Mouse (Mus musculus) forebrain, embryonic 13.5 days (tissue): ENCODE results near the gene Tomm20. TPM values are rescaled to one million over a fixed set of nuclear protein-coding genes. Genes with fewer than 3 reads are reported as not detected.
"Not testable (repeated sequence)": the region's sequence is repeated elsewhere in the genome, so short reads cannot be mapped to it uniquely, and the experiment has no call there.

Source experiments
- ATAC-seq: fragments of 200-750 bp; cut with Nextera tagmentation; 2 replicates; pipeline ENCODE4 v1.8.0; 2017
- H3K27ac ChIP-seq: fragments of 300-500 bp; sonication (generic); 2 replicates; pipeline ENCODE4 v1.5.1; 2015; ENCODE audit warnings: inconsistent platforms, mild to moderate bottlenecking, moderate library complexity
- H3K27me3 ChIP-seq: fragments of 300-500 bp; sonication (generic); 2 replicates; pipeline ENCODE4 v1.6.1; 2015; ENCODE audit warnings: mild to moderate bottlenecking, inconsistent platforms
- H3K36me3 ChIP-seq: fragments of 300-500 bp; sonication (generic); 2 replicates; pipeline ENCODE4 v1.6.1; 2015; ENCODE audit warnings: mild to moderate bottlenecking, inconsistent platforms; ENCODE audit not compliant: poor library complexity, severe bottlenecking
- H3K4me1 ChIP-seq: fragments of 300-500 bp; sonication (generic); 2 replicates; pipeline ENCODE4 v1.6.1; 2015; ENCODE audit warnings: inconsistent platforms
- H3K4me2 ChIP-seq: fragments of 300-500 bp; sonication (generic); 2 replicates; pipeline ENCODE4 v1.6.1; 2015; ENCODE audit warnings: inconsistent platforms, mild to moderate bottlenecking, moderate library complexity
- H3K4me3 ChIP-seq: fragments of 300-500 bp; sonication (generic); 2 replicates; pipeline ENCODE4 v1.5.1; 2015; ENCODE audit warnings: mild to moderate bottlenecking, inconsistent platforms
- H3K9ac ChIP-seq: fragments of 300-500 bp; sonication (generic); 2 replicates; pipeline ENCODE4 v1.6.1; 2015; ENCODE audit warnings: mild to moderate bottlenecking, inconsistent platforms
- H3K9me3 ChIP-seq: fragments of 300-500 bp; sonication (generic); replicated peaks from 2 replicates; pipeline ENCODE4 v1.6.1; 2016; ENCODE audit warnings: inconsistent platforms
- WGBS: fragments of 180-500 bp; shearing (Covaris S2); methylation state at CpG from one replicate; pipeline ENCODE4 v1.1.7; 2015; 5-methylcytosine and 5-hydroxymethylcytosine counted together
- polyA plus RNA-seq: library from polyadenylated mRNA; unstranded; fragments of >200 nt; fragmentation: Nextera tagmentation; extraction: Ambion mirVana; gene quantifications from 2 replicates; pipeline ENCODE4 v1.2.1, GENCODE M21; 2015

Tomm20 gene
- polyA plus RNA-seq, 1 experiment from 2014 or later: 209 TPM

- H3K27me3 ChIP-seq, H3K27ac ChIP-seq, ATAC-seq, H3K4me3 ChIP-seq, H3K9ac ChIP-seq, H3K9me3 ChIP-seq, H3K36me3 ChIP-seq, H3K4me2 ChIP-seq: not testable (repeated sequence)
- 74% methylated on average over 10 of the region's 10 CpGs for WGBS
- peaks cover 14% of the 10 kb centered on the region for H3K4me1 ChIP-seq
Measured at GRCm38 (mm10) chr8:126914107-126914490, 31.5 kb downstream of the Tomm20 start.

DNA sequence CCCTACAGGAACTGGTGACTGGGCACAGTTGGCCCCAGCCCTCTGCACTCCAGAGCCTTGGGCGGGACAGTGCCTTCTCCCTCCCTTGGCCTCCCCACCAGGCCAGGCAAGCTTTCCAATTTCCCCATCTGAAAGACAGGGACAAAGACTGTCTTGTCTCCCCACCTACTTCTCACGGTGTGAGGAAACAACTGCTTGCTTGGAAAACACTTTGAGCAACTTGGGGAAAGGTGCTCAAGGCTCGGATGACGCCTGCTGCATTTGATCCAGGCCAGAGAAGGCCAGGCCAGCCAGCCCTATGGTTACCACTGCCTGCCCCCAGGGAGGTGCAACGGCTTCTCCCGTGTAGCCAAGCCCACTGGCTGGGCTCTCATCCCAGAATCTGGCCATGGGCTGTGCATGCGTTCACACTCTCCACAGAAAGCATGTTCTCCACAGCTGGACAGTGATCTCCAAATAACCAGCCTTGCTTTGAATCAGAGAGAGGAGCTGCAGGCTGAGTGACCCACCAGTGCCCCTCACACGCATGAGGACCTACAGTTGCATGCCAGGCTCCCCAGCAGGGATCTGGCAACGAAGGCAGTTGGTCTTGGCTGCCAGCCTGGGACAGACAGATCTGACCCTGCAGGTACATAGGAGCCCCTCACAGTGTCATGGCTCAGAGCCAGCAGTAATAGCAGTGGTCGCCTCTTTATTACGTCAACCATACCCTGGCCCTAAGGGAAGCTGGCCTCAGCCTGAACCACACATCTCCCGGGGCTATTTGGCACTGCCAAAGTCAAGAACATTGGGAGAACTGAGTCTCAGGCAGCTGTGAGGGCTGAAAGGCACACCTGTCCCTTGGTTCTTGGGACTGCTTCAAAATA lies 32.2 kb downstream of the Tomm20 start:
- no peak overlapping the region for H3K9ac ChIP-seq
- WGBS: 45% methylated on average over 12 of the region's 12 CpGs
- H3K36me3 ChIP-seq: no peaks in the 10 kb centered on the region
- no peak overlapping the region for H3K4me3 ChIP-seq
- no peaks in the 10 kb centered on the region for H3K9me3 ChIP-seq
- peaks cover 14% of the 10 kb centered on the region for H3K4me1 ChIP-seq
- H3K27me3 ChIP-seq: no peaks in the 10 kb centered on the region
- H3K4me2 ChIP-seq: no peak overlapping the region
- H3K27ac ChIP-seq: no peak overlapping the region
- ATAC-seq: peak; percentile 36; the same call in 1 of the 2 replicates

- Histone ChIP-seq H3K4me2 (no peak overlapping the region), H3K4me3 (no peak overlapping the region), H3K9me3 (0 out of 2 replicates have a peak, but pooled peaks cover 3% of the 10 kb centered on the region), H3K36me3 (no peaks in the 10 kb centered on the region), H3K9ac (no peak overlapping the region), H3K27me3 (no peaks in the 10 kb centered on the region), H3K4me1 (peaks cover 11% of the 10 kb centered on the region), H3K27ac (no peak overlapping the region)
- ATAC-seq: no peak
- WGBS: 82% methylated on average over 10 of the region's 10 CpGs
Measured at GRCm38 (mm10) chr8:126909371-126909802, 36.3 kb downstream of the Tomm20 start.

DNA sequence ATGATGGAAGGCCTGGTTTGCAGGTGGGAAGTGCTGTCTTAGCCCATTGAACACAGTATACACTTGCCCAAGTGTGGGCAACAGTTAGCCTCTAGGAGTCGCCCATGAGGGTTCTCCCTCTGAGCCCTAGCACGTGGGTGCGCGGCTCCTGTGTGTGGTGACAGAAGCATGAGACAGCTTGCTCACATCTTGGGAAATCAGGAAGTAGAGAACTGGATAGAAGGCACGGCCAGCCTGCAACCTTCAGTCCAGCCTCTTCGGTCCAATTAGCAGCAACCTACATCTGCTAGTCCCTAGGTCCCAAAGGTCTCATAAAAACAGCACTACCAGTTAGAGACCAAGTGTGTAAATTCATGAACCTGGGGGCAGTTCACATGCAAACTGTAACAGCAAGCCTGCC lies 36.8 kb downstream of the Tomm20 start:
- Histone ChIP-seq H3K9ac (no peak overlapping the region), H3K4me2 (no peak overlapping the region), H3K36me3 (no peaks in the 10 kb centered on the region), H3K27me3 (no peaks in the 10 kb centered on the region), H3K9me3 (0 out of 2 replicates have a peak, but pooled peaks cover 3% of the 10 kb centered on the region), H3K4me3 (no peak overlapping the region), H3K27ac (no peak overlapping the region), H3K4me1 (peaks cover 8% of the 10 kb centered on the region)
- no peak for ATAC-seq
- WGBS: 82% methylated on average over 6 of the region's 6 CpGs

- no peak overlapping the region for H3K4me2 ChIP-seq
- 92% methylated on average over 9 of the region's 9 CpGs for WGBS
- ATAC-seq: no peak
Measured at GRCm38 (mm10) chr8:126907968-126908367, 37.7 kb downstream of the Tomm20 start.

DNA sequence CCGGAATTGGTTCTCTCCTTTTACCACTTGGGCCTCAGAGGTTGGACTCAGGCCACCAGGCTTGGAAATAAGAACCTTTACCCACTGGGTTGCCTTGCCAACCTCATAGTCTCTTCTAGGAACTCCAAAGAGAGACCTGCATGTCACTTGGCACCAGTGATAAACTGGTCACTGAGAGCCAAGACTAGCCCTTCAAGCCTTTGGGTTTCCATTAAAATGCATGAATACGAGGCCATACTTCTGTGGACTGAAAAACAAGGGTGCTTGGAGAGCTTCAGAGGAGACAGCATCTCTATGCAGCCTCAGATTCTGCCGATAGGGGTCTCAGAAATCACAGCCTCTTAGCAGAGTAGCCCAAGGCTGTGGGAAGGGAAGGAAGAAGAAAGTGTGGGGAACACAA lies 38.3 kb downstream of the Tomm20 start:
- H3K4me2 ChIP-seq: no peak overlapping the region
- H3K27me3 ChIP-seq: no peaks in the 10 kb centered on the region
- no peak overlapping the region for H3K27ac ChIP-seq
- no peak overlapping the region for H3K9ac ChIP-seq
- 74% methylated on average over 3 of the region's 3 CpGs for WGBS
- H3K4me1 ChIP-seq: no peaks in the 10 kb centered on the region
- H3K4me3 ChIP-seq: no peak overlapping the region
- no peak; the same call in 1 of the 2 replicates for ATAC-seq
- 0 out of 2 replicates have a peak, but pooled peaks cover 3% of the 10 kb centered on the region for H3K9me3 ChIP-seq
- no peaks in the 10 kb centered on the region for H3K36me3 ChIP-seq

More at GRCm38 (mm10) chr8:126907968-126908367, 37.7 kb downstream of the Tomm20 start:
- no peak overlapping the region for H3K4me3 ChIP-seq
- H3K4me1 ChIP-seq: no peaks in the 10 kb centered on the region; the same call in 1 of the 2 replicates
- no peak overlapping the region for H3K9ac ChIP-seq
- H3K36me3 ChIP-seq: no peaks in the 10 kb centered on the region
- no peaks in the 10 kb centered on the region for H3K27me3 ChIP-seq
- H3K27ac ChIP-seq: no peak overlapping the region
- 0 out of 2 replicates have a peak, but pooled peaks cover 3% of the 10 kb centered on the region for H3K9me3 ChIP-seq

GRCm38 (mm10) chr8:126905387-126905786 lies 40.3 kb downstream of the Tomm20 start:
- no peak overlapping the region for H3K4me2 ChIP-seq
- no peaks in the 10 kb centered on the region for H3K4me1 ChIP-seq
- H3K27ac ChIP-seq: no peak overlapping the region
- H3K9ac ChIP-seq: no peak overlapping the region
- no peak overlapping the region for H3K4me3 ChIP-seq
- no peak for ATAC-seq
- no peaks in the 10 kb centered on the region for H3K36me3 ChIP-seq
- no peaks in the 10 kb centered on the region for H3K27me3 ChIP-seq
- 0 out of 2 replicates have a peak, but pooled peaks cover 3% of the 10 kb centered on the region for H3K9me3 ChIP-seq
- 95% methylated on average over 3 of the region's 3 CpGs for WGBS

DNA sequence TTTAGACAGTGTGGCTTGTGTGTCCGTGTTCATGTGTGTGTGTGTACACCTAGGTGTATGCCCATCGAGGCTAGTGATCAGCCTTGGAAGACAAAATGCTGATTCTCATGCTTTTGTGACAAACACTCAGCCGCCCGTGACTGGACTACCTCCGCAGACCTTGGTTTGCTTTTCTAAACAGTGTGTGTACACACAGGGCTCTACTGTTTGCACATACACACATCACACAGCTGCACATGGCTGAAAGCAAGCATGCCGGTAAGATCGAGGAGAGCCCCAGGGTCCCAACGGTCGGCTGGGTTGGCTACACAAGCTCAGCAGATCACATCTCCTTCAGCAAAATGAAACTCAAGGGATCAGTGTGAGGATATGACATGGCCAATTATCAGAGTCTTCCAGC lies 41.7 kb downstream of the Tomm20 start:
- WGBS: 93% methylated on average over 9 of the region's 9 CpGs
- ATAC-seq: no peak
- no peaks in the 10 kb centered on the region for H3K36me3 ChIP-seq

DNA sequence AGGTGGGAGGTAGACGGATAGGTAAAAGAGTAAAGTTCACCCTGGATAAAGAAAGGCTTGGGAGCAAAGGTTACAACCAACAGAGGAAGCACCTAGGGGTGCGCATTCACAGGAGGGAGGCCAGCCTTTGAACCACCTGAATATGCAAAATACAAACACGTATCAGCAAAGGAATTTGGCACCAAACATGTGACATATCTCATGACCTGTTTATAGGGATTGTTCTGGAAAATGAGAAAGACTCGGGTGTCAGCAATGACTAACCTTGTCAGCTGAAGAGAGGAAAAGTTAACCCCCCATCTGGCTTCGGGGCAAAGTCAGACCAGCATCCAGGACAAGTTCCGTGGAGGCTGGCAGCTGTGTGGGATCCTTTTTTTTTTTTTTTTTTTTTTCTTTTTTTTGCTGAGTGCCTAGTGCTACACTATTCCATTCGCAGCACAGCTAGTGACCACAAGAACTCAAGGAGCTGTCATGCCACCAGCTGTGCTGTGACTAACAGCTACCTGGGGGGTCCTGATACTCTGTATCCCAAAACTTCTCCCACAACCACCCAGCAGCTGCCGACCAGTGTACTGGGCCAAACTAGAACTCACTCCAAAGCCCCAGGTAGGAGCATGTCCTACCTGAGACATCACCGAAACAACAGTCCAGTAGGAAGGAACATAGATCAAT lies 42.3 kb downstream of the Tomm20 start:
- Histone ChIP-seq H3K4me3 (no peak overlapping the region), H3K9me3 (0 out of 2 replicates have a peak, but pooled peaks cover 3% of the 10 kb centered on the region), H3K4me2 (no peak overlapping the region), H3K4me1 (no peaks in the 10 kb centered on the region), H3K36me3 (no peaks in the 10 kb centered on the region), H3K9ac (no peak overlapping the region), H3K27me3 (no peaks in the 10 kb centered on the region), H3K27ac (no peak overlapping the region)
- 75% methylated on average over 9 of the region's 9 CpGs for WGBS
- ATAC-seq: no peak

More for the DNA sequence above, 41.7 kb downstream of the Tomm20 start:
- no peak overlapping the region for H3K27ac ChIP-seq
- H3K9me3 ChIP-seq: 0 out of 2 replicates have a peak, but pooled peaks cover 3% of the 10 kb centered on the region
- no peaks in the 10 kb centered on the region for H3K27me3 ChIP-seq
- no peak overlapping the region for H3K4me2 ChIP-seq
- H3K4me1 ChIP-seq: no peaks in the 10 kb centered on the region
- H3K4me3 ChIP-seq: no peak overlapping the region
- H3K9ac ChIP-seq: no peak overlapping the region

GRCm38 (mm10) chr8:126901612-126902011 lies 44.0 kb downstream of the Tomm20 start:
- 100% methylated on average over 1 of the region's 1 CpGs for WGBS
- H3K27ac ChIP-seq: no peak overlapping the region
- H3K9me3 ChIP-seq: 0 out of 2 replicates have a peak, but pooled peaks cover 3% of the 10 kb centered on the region
- H3K27me3 ChIP-seq: no peaks in the 10 kb centered on the region
- H3K9ac ChIP-seq: no peak overlapping the region
- H3K4me3 ChIP-seq: no peak overlapping the region
- no peaks in the 10 kb centered on the region for H3K4me1 ChIP-seq
- H3K36me3 ChIP-seq: no peaks in the 10 kb centered on the region
- ATAC-seq: no peak
- H3K4me2 ChIP-seq: no peak overlapping the region

DNA sequence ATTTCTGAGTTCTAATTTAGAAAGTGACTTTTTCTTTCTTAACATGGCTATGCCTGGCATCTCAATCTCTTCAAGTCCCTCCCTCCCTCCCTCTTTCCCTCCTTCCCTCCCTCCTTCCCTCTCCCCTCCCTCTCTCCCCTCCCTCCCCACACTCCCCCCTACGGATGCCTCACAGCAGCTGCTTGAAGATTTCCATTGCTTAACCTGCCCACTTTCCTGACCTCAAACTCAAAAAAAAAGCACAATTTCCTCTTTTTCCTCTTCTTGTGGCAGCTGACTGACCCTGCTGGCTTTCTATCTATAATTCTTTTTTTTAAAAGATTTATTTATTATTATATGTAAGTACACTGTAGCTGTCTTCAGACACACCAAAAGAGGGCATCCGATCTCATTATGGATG lies 44.6 kb downstream of the Tomm20 start:
- no peak overlapping the region for H3K9ac ChIP-seq
- no peaks in the 10 kb centered on the region for H3K36me3 ChIP-seq
- 56% methylated on average over 2 of the region's 2 CpGs for WGBS
- H3K4me1 ChIP-seq: no peaks in the 10 kb centered on the region
- H3K4me3 ChIP-seq: no peak overlapping the region
- no peak overlapping the region for H3K4me2 ChIP-seq
- H3K27me3 ChIP-seq: no peaks in the 10 kb centered on the region
- no peak overlapping the region for H3K27ac ChIP-seq
- H3K9me3 ChIP-seq: 0 out of 2 replicates have a peak, but pooled peaks cover 3% of the 10 kb centered on the region
- ATAC-seq: no peak

- H3K4me2 ChIP-seq: no peak overlapping the region
- H3K4me3 ChIP-seq: no peak overlapping the region
- H3K36me3 ChIP-seq: no peaks in the 10 kb centered on the region
- H3K9me3 ChIP-seq: no peaks in the 10 kb centered on the region
- H3K4me1 ChIP-seq: no peaks in the 10 kb centered on the region
- peak; percentile 94 for ATAC-seq
- H3K27me3 ChIP-seq: no peaks in the 10 kb centered on the region
- peak overlapping the region; percentile 0; the same call in 1 of the 2 replicates for H3K27ac ChIP-seq
- WGBS: 67% methylated on average over 6 of the region's 6 CpGs
- H3K9ac ChIP-seq: no peak overlapping the region
Measured at GRCm38 (mm10) chr8:126895133-126895532, 50.5 kb downstream of the Tomm20 start.
